Mouse (Mus musculus) hindbrain, embryonic 14.5 days (tissue): ENCODE results near the gene Mall. TPM values are rescaled to one million over a fixed set of nuclear protein-coding genes. Genes with fewer than 3 reads are reported as not detected.

ENCODE experiments used
- ATAC-seq: fragments of 200-750 bp; cut with Nextera tagmentation; 2 replicates; pipeline ENCODE4 v1.8.0; 2017; ENCODE audit warnings: moderate number of reproducible peaks, mild to moderate bottlenecking, moderate TSS enrichment, moderate library complexity; ENCODE audit not compliant: low FRiP score
- DNase-seq: peaks from one replicate; pipeline ENCODE4 v3.0.0-alpha.2; 2015; ENCODE audit warnings: low spot score
- H3K27ac ChIP-seq: fragments of 300-500 bp; sonication (generic); 2 replicates; pipeline ENCODE4 v1.5.1; 2014; ENCODE audit warnings: mild to moderate bottlenecking, moderate library complexity
- H3K27me3 ChIP-seq: fragments of 300-500 bp; sonication (generic); 2 replicates; pipeline ENCODE4 v1.6.1; 2014; ENCODE audit warnings: mild to moderate bottlenecking, low read length, mixed read lengths; ENCODE audit not compliant: control insufficient read depth, insufficient read depth
- H3K36me3 ChIP-seq: fragments of 300-500 bp; sonication (generic); replicated peaks from 2 replicates; pipeline ENCODE4 v1.6.1; 2014; ENCODE audit not compliant: control insufficient read depth, insufficient read depth
- H3K4me1 ChIP-seq: fragments of 300-500 bp; sonication (generic); replicated peaks from 2 replicates; pipeline ENCODE4 v1.6.1; 2014; ENCODE audit warnings: antibody characterized with exemption, low read length, mixed read lengths; ENCODE audit not compliant: control insufficient read depth, insufficient read depth
- H3K4me2 ChIP-seq: fragments of 300-500 bp; sonication (generic); replicated peaks from 2 replicates; pipeline ENCODE4 v1.6.1; 2014; ENCODE audit warnings: mild to moderate bottlenecking, moderate library complexity
- H3K4me3 ChIP-seq: fragments of 300-500 bp; sonication (generic); replicated peaks from 2 replicates; pipeline ENCODE4 v1.5.1; 2014; ENCODE audit warnings: mild to moderate bottlenecking, low read length
- H3K9ac ChIP-seq: fragments of 300-500 bp; sonication (generic); 2 replicates; pipeline ENCODE4 v1.6.1; 2014
- H3K9me3 ChIP-seq: fragments of 300-500 bp; sonication (generic); 2 replicates; pipeline ENCODE4 v1.6.1; 2016; ENCODE audit warnings: low read length; ENCODE audit not compliant: control insufficient read depth
- WGBS: fragments of 180-500 bp; shearing (Covaris S2); extraction: QIAGEN DNeasy Blood & Tissue Kit; methylation state at CpG from one replicate; pipeline ENCODE4 v1.1.7; 2014; 5-methylcytosine and 5-hydroxymethylcytosine counted together
- polyA plus RNA-seq: library from polyadenylated mRNA; unstranded; fragments of >200 nt; fragmentation: Nextera tagmentation; extraction: Ambion mirVana; gene quantifications from 2 replicates; pipeline ENCODE4 v1.2.1, GENCODE M21; 2014

Mall gene
- polyA plus RNA-seq, 1 experiment from 2014 or later, result 1.4 TPM

DNA sequence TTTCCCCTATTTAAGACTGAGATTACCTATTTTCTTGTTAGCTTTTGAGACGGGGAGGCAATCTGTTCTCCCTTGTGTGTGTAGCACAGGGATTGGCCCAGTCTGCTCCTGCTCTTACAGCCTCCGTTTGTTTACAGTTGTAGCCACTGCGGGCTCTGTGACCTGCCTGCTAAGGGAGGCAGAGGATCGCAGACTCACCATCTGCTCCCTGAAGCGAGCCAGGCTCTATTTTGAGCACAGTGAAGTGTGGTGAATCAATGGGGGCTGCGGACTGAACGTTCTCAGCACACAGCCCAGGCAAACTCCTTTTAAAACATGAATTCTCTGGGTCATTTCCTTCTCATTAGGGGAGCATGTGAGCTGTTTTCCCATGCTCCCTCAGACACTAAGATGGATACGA, 27.4 kb upstream of the Mall start:
- Histone ChIP-seq H3K4me1 (no peaks in the 10 kb centered on the region), H3K4me2 (no peak overlapping the region), H3K4me3 (no peak overlapping the region), H3K27me3 (no peaks in the 10 kb centered on the region), H3K9ac (no peak overlapping the region), H3K27ac (no peak overlapping the region), H3K36me3 (peaks cover 8% of the 10 kb centered on the region), H3K9me3 (no peaks in the 10 kb centered on the region)
- ATAC-seq (peak; percentile 60; the same call in 1 of the 2 replicates), DNase-seq (peak; percentile 26)
- 33% methylated on average over 8 of the region's 8 CpGs for WGBS

DNA sequence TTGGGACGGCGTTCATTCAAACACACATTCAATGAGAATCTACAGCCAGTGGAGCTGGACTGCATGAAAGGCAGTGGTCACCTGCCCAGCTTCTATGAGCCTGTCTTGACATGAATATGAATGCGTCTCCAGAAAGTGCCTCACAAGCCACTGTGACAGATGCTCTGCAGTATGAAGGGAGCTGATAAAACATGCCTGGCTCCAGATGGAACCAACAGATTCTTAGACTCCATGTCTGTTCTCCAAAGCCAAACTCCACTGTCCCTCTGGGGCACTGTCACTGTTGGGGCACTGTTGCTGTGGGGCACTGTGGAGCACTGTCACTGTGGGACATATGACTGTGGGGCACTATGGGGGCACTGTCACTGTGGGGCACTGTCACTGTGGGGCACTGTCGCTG, 24.4 kb upstream of the Mall start:
- ATAC-seq, result no peak
- no peak overlapping the region for H3K4me2 ChIP-seq
- H3K27ac ChIP-seq, result no peak overlapping the region
- H3K9ac ChIP-seq, result no peak overlapping the region
- no peaks in the 10 kb centered on the region for H3K9me3 ChIP-seq
- WGBS, result 91% methylated on average over 4 of the region's 4 CpGs
- no peak for DNase-seq
- H3K4me1 ChIP-seq, result no peaks in the 10 kb centered on the region
- no peaks in the 10 kb centered on the region for H3K36me3 ChIP-seq
- no peak overlapping the region for H3K4me3 ChIP-seq
- no peaks in the 10 kb centered on the region for H3K27me3 ChIP-seq

DNA sequence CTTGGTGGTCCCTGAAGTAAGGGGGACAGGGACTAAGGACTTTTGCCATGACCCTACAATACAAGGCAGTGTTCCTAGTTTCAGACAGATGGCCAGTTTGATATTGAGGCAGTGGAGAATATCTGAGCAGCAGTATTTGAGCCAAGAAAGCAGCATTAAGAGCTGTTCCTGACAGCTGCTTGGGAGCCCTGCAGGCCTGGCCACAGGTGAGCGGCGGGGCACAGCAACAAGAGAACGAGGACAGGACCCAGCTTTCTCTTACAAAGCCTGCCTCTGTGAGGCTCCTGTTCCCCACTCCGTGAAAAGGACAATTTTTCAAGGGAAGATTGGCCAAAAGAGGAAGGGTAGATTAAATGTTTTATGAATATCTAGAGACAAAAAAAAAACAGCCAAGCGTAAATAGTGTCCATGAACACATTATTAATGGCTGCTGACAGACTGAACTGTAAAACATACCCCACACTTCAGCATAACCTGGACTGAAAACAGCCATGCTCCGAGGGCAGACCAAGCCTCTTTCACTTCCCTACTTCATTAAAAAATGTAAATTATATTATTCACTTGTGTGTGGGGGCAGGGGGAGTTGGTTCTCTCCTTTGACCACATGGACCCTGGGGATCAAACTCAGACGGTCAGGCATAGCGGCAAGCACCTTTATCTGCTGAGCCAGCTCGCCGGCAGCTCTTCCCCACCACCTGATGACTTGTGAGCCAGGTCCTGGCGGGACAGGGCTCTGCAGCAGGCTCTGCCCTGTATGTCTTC, 22.3 kb upstream of the Mall start:
- Histone ChIP-seq H3K9ac (no peak overlapping the region), H3K4me3 (no peak overlapping the region), H3K4me1 (no peaks in the 10 kb centered on the region), H3K27ac (no peak overlapping the region), H3K36me3 (no peaks in the 10 kb centered on the region), H3K27me3 (no peaks in the 10 kb centered on the region), H3K9me3 (no peaks in the 10 kb centered on the region), H3K4me2 (no peak overlapping the region)
- ATAC-seq (no peak), DNase-seq (no peak)
- WGBS, result 71% methylated on average over 11 of the region's 11 CpGs

DNA sequence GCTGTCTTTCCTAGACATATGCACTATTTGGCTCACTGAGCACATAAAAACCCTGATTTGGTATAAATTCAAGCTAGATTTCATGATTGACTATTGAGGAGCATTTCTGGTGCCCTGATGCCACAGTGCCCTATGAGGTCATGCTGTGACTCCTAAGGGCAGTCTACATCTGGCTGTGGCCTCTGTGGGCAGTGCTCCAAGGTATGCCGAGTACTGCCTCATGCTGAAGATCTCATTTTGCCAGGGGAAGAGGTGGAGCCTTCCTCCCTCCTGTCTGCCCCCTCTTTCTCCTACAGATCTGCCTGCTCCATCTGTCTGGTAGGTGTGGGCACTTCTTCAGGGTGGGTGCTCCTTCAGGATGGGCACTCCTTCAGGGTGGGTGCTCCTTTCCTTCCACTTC, 19.6 kb upstream of the Mall start:
- Histone ChIP-seq H3K9me3 (no peaks in the 10 kb centered on the region), H3K36me3 (no peaks in the 10 kb centered on the region; the same call in 1 of the 2 replicates), H3K4me2 (no peak overlapping the region), H3K9ac (no peak overlapping the region), H3K4me1 (no peaks in the 10 kb centered on the region), H3K27ac (no peak overlapping the region), H3K4me3 (no peak overlapping the region), H3K27me3 (no peaks in the 10 kb centered on the region)
- WGBS, result 67% methylated on average over 1 of the region's 1 CpGs
- no peak for DNase-seq
- ATAC-seq, result no peak

DNA sequence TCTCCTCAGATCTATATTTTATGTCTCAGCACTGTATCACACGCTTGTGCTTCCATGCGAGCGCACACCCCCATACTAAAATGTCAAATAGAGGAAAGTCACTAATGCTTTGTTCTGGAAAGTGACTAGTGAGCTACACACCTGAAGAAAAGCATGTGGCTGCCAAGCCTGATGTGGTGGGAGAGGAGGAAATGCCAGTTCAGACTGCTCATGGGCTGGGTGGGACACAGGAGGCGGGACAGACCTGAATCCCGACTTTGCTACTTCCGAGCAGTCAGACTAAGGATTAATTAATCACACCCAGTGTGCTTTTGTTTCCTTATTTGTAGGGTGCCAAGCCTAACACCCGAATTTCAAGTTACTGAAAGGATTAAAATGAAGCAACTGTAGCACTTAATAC, 18.6 kb upstream of the Mall start:
- Histone ChIP-seq H3K27me3 (no peaks in the 10 kb centered on the region), H3K4me3 (no peak overlapping the region), H3K4me1 (no peaks in the 10 kb centered on the region), H3K9me3 (no peaks in the 10 kb centered on the region), H3K9ac (no peak overlapping the region), H3K27ac (no peak overlapping the region), H3K36me3 (no peaks in the 10 kb centered on the region; the same call in 1 of the 2 replicates), H3K4me2 (no peak overlapping the region)
- ATAC-seq (no peak), DNase-seq (no peak)
- 73% methylated on average over 7 of the region's 7 CpGs for WGBS

DNA sequence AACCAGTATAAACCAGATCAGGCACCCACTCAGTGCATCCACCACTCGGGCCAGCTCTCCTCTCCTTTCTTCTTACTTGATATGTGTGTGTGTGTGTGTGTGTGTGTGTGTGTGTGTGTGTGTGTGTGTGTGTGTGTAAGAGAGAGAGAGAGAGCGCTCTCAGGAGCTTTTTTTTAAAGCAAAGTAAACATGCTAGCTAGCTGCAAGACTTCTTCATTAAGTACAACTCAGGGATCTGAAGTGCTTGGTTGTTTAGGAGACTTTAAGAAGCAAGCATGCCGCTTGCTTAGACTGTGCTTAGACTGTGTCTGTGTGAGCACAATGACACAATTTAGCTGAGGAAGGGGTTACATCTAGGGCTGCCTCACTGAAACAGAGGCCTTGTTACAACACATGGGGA, 12.9 kb upstream of the Mall start:
- Histone ChIP-seq H3K4me3 (no peak overlapping the region), H3K27me3 (no peaks in the 10 kb centered on the region), H3K27ac (no peak overlapping the region), H3K36me3 (peaks cover 4% of the 10 kb centered on the region; the same call in 1 of the 2 replicates), H3K9me3 (no peaks in the 10 kb centered on the region), H3K4me2 (no peak overlapping the region), H3K9ac (no peak overlapping the region), H3K4me1 (no peaks in the 10 kb centered on the region)
- 93% methylated on average over 3 of the region's 3 CpGs for WGBS
- ATAC-seq (no peak), DNase-seq (no peak)

DNA sequence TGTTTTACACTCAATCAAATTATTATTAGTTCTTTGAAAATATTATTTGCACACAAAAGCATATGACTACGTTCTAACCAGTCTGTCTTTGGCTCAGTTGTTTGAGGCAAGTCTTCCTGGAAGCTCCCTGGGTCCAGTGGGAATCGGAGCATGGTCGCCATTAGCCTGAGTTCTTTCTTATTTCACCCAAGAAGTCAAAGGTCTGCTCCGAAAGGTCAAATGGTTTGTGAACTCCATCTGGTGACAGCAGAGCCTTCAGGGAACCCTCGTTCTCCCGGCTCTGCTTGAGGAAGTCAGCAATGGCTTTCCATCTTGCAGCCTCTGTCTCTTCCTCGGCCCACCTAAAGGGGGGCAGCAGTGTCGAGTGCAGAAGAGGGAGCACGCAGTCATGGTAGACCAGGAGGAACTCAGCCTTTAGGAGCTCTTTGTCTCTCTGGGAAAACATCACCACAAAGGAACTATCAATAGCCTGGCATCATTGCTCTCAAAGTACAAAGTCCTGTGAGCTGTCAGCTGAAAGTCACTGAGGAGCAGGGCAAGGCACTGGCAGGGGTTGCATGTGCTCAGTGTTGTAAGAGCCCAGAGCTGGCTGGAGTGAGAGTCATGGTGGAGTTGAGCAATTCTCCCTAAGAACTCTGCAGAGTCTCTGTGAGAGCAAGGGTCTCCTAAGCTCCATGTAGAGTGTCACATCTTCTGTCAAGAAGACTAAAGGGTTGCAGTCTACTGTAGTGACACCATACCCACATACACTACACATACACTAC, 11.2 kb upstream of the Mall start:
- 64% methylated on average over 9 of the region's 9 CpGs for WGBS

DNA sequence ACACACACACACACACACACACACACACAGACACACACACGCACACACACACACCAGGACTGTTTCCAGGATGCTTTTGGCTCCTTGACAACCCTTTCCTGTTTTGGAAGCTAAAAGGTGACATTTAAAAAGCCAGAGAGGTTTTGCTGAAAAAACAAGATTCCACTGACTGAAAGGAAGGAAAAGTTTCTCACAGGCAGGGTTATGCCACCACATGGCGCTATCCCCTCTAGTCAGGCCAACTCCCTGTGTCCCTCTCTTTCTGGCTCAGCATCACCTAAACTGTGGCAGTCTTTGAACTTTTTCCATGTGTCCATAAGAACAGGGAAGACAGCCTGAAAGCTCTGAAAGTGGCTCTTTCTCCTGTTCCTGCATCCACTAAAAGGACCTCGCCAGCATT, 8.2 kb upstream of the Mall start:
- 83% methylated on average over 3 of the region's 3 CpGs for WGBS
- no peak overlapping the region for H3K4me3 ChIP-seq
- no peak overlapping the region for H3K27ac ChIP-seq
- no peak overlapping the region for H3K4me2 ChIP-seq
- no peaks in the 10 kb centered on the region for H3K9me3 ChIP-seq
- DNase-seq (no peak), ATAC-seq (no peak)
- peaks cover 4% of the 10 kb centered on the region; the same call in 1 of the 2 replicates for H3K36me3 ChIP-seq
- no peak overlapping the region for H3K9ac ChIP-seq
- no peaks in the 10 kb centered on the region for H3K4me1 ChIP-seq
- H3K27me3 ChIP-seq, result no peaks in the 10 kb centered on the region

More for the DNA sequence above, 11.2 kb upstream of the Mall start:
- Histone ChIP-seq H3K36me3 (peaks cover 4% of the 10 kb centered on the region; the same call in 1 of the 2 replicates), H3K4me1 (no peaks in the 10 kb centered on the region), H3K27ac (no peak overlapping the region), H3K9me3 (no peaks in the 10 kb centered on the region), H3K4me2 (no peak overlapping the region), H3K27me3 (no peaks in the 10 kb centered on the region), H3K9ac (no peak overlapping the region), H3K4me3 (no peak overlapping the region)
- DNase-seq, result no peak
- no peak for ATAC-seq

DNA sequence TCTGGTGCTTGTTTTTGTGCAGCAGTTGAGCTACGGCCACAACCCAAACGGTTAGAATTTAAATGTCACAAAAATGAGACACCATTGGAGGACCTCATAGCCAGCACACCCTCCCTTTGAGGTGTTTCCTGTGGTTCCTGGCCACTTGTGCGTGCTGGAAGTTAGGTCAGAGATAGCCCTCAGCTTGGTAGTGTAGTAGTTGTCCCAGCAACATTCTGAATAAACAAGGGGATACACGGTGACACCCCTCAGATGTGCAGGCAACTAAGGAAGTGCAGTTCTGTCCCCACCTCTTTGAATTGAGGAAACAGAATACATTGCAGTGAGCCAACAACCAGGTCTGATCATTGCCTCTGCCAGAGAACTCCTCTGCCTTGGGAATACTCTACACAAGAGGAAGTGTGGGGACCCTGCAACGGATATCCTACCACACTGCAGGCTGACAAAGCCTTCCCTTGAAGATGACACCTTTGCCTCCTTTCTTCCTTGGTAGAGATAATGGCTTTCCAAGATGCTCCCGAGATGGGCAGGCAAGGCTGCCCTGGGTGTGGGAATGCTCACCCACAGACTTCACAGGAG, 7.0 kb upstream of the Mall start:
- 84% methylated on average over 6 of the region's 6 CpGs for WGBS

More for the DNA sequence above, 7.0 kb upstream of the Mall start:
- Histone ChIP-seq H3K27ac (no peak overlapping the region), H3K9ac (no peak overlapping the region), H3K27me3 (no peaks in the 10 kb centered on the region), H3K9me3 (no peaks in the 10 kb centered on the region), H3K4me1 (no peaks in the 10 kb centered on the region), H3K36me3 (peaks cover 2% of the 10 kb centered on the region; the same call in 1 of the 2 replicates), H3K4me3 (no peak overlapping the region), H3K4me2 (no peak overlapping the region)
- DNase-seq (no peak), ATAC-seq (no peak)
